Mouse (Mus musculus): ENCODE data around the gene Trib2. TPM values are rescaled to one million over a fixed set of nuclear protein-coding genes. Genes with fewer than 3 reads are reported as not detected.

The Trib2 gene
- polyA plus RNA-seq, 1 experiment from 2014 or later, result 150 TPM

DNA sequence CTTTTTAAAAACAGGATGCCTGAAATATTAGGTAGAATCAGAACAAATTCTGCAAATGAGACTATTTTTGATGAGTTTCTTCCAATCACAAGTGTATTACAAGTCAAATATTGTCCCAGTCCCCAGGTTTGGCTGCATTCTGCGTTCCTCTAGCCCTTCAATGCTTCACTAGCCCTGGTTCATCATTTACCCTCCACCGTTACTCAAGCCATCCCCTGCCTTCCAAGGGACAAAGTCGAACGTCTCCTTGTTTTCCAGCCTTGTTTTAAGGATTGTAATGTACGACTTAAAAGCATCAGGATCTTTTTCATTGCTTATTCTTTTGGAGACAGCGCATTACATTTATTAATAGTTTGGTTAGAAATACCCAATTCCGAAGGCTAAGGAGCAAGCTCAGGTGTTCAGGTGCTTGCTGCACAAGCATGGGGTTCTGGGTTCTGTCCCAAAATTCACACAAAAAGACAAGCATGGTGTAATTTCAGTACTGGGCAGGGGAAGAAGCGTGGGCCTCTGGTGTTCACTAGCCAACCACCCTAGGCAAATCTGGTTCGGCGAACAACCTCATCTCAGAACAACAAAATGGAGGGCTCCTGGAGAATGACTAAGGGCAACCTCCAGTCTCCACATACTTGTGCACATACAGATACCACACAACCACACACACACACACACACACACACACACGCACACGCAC lies 24.3 kb upstream of the Trib2 start:
- no peak for ATAC-seq (ENCODE audit: low FRiP score)
- WGBS, result 88% methylated on average over 12 of the region's 12 CpGs
- H3K4me1 ChIP-seq (replicated peaks; ENCODE audit: control insufficient read depth, insufficient read depth, low read length), result no peaks in the 10 kb centered on the region
- H3K4me3 ChIP-seq (replicated peaks; ENCODE audit: low read length), result no peak overlapping the region
- H3K9ac ChIP-seq, result no peak overlapping the region
- H3K27ac ChIP-seq, result no peak overlapping the region
- no peaks in the 10 kb centered on the region for H3K9me3 ChIP-seq (ENCODE audit: control insufficient read depth, low read length)
- H3K36me3 ChIP-seq (replicated peaks; ENCODE audit: control insufficient read depth, insufficient read depth), result no peaks in the 10 kb centered on the region
- DNase-seq (ENCODE audit: low spot score), result no peak
- no peak overlapping the region for H3K4me2 ChIP-seq (replicated peaks)
- no peaks in the 10 kb centered on the region for H3K27me3 ChIP-seq (ENCODE audit: control insufficient read depth, insufficient read depth, low read length)

- no peaks in the 10 kb centered on the region for H3K36me3 ChIP-seq (replicated peaks; ENCODE audit: control insufficient read depth, insufficient read depth)
- no peak for DNase-seq (ENCODE audit: low spot score)
- no peak for ATAC-seq (ENCODE audit: low FRiP score)
- no peaks in the 10 kb centered on the region for H3K9me3 ChIP-seq (ENCODE audit: control insufficient read depth, low read length)
- H3K9ac ChIP-seq, result no peak overlapping the region
- 90% methylated on average over 2 of the region's 2 CpGs for WGBS
- no peak overlapping the region for H3K4me2 ChIP-seq (replicated peaks)
- no peaks in the 10 kb centered on the region for H3K4me1 ChIP-seq (replicated peaks; ENCODE audit: control insufficient read depth, insufficient read depth, low read length)
- no peaks in the 10 kb centered on the region for H3K27me3 ChIP-seq (ENCODE audit: control insufficient read depth, insufficient read depth, low read length)
- H3K27ac ChIP-seq, result no peak overlapping the region
- H3K4me3 ChIP-seq (replicated peaks; ENCODE audit: low read length), result no peak overlapping the region
Observed at GRCm38 (mm10) chr12:15838201-15838600, 21.5 kb upstream of the Trib2 start.

- Histone ChIP-seq H3K27ac (no peak overlapping the region), H3K9me3 (ENCODE audit: control insufficient read depth, low read length) (no peaks in the 10 kb centered on the region), H3K4me3 (replicated peaks; ENCODE audit: low read length) (no peak overlapping the region), H3K36me3 (replicated peaks; ENCODE audit: control insufficient read depth, insufficient read depth) (no peaks in the 10 kb centered on the region), H3K4me2 (replicated peaks) (no peak overlapping the region), H3K27me3 (ENCODE audit: control insufficient read depth, insufficient read depth, low read length) (no peaks in the 10 kb centered on the region), H3K9ac (no peak overlapping the region), H3K4me1 (replicated peaks; ENCODE audit: control insufficient read depth, insufficient read depth, low read length) (no peaks in the 10 kb centered on the region)
- 95% methylated on average over 4 of the region's 4 CpGs for WGBS
- no peak for DNase-seq (ENCODE audit: low spot score)
- no peak for ATAC-seq (ENCODE audit: low FRiP score)
Observed at GRCm38 (mm10) chr12:15837566-15837965, 20.8 kb upstream of the Trib2 start.

DNA sequence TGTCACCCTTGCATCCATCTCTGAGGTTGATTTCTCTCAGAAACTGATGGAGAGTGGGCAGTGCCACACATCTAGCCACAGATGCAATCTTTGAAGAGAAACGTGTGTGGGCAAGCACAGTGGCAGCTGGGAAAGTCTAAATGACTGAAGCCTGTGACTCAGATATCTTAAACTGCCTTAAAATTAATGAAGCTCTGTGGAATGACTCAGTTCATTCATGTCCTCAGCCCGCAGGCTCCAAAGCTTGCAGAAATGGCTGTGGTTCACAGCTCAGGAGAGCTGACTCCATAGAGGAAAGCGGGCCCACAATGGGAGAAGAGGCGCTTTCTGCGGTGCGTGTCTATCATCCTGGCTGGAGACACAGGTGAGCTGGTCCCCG lies 15.9 kb upstream of the Trib2 start:
- Histone ChIP-seq H3K4me1 (replicated peaks; ENCODE audit: control insufficient read depth, insufficient read depth, low read length) (no peaks in the 10 kb centered on the region), H3K4me2 (replicated peaks) (no peak overlapping the region), H3K9ac (no peak overlapping the region), H3K9me3 (ENCODE audit: control insufficient read depth, low read length) (no peaks in the 10 kb centered on the region), H3K36me3 (replicated peaks; ENCODE audit: control insufficient read depth, insufficient read depth) (no peaks in the 10 kb centered on the region), H3K4me3 (replicated peaks; ENCODE audit: low read length) (no peak overlapping the region), H3K27ac (no peak overlapping the region), H3K27me3 (ENCODE audit: control insufficient read depth, insufficient read depth, low read length) (no peaks in the 10 kb centered on the region)
- no peak for DNase-seq (ENCODE audit: low spot score)
- 90% methylated on average over 7 of the region's 7 CpGs for WGBS
- no peak for ATAC-seq (ENCODE audit: low FRiP score)

GRCm38 (mm10) chr12:15831941-15832673 lies 15.4 kb upstream of the Trib2 start:
- H3K9ac ChIP-seq, result no peak overlapping the region
- H3K4me1 ChIP-seq (replicated peaks; ENCODE audit: control insufficient read depth, insufficient read depth, low read length), result no peaks in the 10 kb centered on the region
- DNase-seq (ENCODE audit: low spot score), result no peak
- H3K4me2 ChIP-seq (replicated peaks), result no peak overlapping the region
- no peak for ATAC-seq (ENCODE audit: low FRiP score)
- WGBS, result 82% methylated on average over 3 of the region's 3 CpGs
- H3K4me3 ChIP-seq (replicated peaks; ENCODE audit: low read length), result no peak overlapping the region
- no peaks in the 10 kb centered on the region for H3K9me3 ChIP-seq (ENCODE audit: control insufficient read depth, low read length)
- no peak overlapping the region for H3K27ac ChIP-seq
- H3K36me3 ChIP-seq (replicated peaks; ENCODE audit: control insufficient read depth, insufficient read depth), result no peaks in the 10 kb centered on the region
- H3K27me3 ChIP-seq (ENCODE audit: control insufficient read depth, insufficient read depth, low read length), result no peaks in the 10 kb centered on the region

GRCm38 (mm10) chr12:15830750-15831149 lies 14.0 kb upstream of the Trib2 start:
- ATAC-seq (ENCODE audit: low FRiP score), result no peak
- no peak overlapping the region for H3K4me3 ChIP-seq (replicated peaks; ENCODE audit: low read length)
- WGBS, result 94% methylated on average over 3 of the region's 3 CpGs
- H3K27me3 ChIP-seq (ENCODE audit: control insufficient read depth, insufficient read depth, low read length), result no peaks in the 10 kb centered on the region
- no peak overlapping the region for H3K9ac ChIP-seq
- no peaks in the 10 kb centered on the region for H3K4me1 ChIP-seq (replicated peaks; ENCODE audit: control insufficient read depth, insufficient read depth, low read length)
- no peaks in the 10 kb centered on the region for H3K36me3 ChIP-seq (replicated peaks; ENCODE audit: control insufficient read depth, insufficient read depth)
- DNase-seq (ENCODE audit: low spot score), result no peak
- no peaks in the 10 kb centered on the region for H3K9me3 ChIP-seq (ENCODE audit: control insufficient read depth, low read length)
- no peak overlapping the region for H3K4me2 ChIP-seq (replicated peaks)
- no peak overlapping the region for H3K27ac ChIP-seq

DNA sequence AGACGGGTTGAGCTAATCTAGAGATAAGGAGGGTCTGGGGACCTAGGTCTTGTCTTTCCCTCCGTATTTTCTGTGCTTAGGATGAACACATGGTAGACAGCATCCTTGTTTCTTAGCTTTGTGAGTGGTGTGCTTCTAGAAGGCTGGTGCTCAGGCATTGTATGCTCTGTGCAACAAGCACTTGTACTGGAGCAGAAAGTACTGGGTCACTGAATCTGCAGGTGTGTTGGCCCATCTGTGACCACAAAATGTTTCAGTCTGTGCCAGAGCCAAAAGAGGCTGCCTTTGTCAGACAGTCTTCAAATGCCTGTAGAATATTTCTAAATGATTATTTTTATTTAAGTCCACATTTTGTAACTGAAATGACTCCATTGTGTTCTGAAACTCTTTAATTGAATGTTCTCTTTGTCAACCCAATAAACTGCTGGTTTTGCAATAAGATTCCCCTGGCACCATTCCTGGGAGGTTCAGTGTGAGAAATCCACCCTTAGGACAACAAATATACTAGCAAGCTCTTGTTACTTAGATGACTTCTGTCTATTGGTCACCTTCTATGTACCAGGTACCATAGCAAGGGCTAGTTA lies 12.2 kb upstream of the Trib2 start:
- Histone ChIP-seq H3K4me1 (replicated peaks; ENCODE audit: control insufficient read depth, insufficient read depth, low read length) (no peaks in the 10 kb centered on the region), H3K36me3 (replicated peaks; ENCODE audit: control insufficient read depth, insufficient read depth) (no peaks in the 10 kb centered on the region), H3K9ac (no peak overlapping the region), H3K4me3 (replicated peaks; ENCODE audit: low read length) (no peak overlapping the region), H3K4me2 (replicated peaks) (no peak overlapping the region), H3K27me3 (ENCODE audit: control insufficient read depth, insufficient read depth, low read length) (no peaks in the 10 kb centered on the region), H3K27ac (no peak overlapping the region), H3K9me3 (ENCODE audit: control insufficient read depth, low read length) (no peaks in the 10 kb centered on the region)
- WGBS, result 82% methylated on average over 2 of the region's 2 CpGs
- ATAC-seq (ENCODE audit: low FRiP score) (no peak), DNase-seq (ENCODE audit: low spot score) (no peak)

DNA sequence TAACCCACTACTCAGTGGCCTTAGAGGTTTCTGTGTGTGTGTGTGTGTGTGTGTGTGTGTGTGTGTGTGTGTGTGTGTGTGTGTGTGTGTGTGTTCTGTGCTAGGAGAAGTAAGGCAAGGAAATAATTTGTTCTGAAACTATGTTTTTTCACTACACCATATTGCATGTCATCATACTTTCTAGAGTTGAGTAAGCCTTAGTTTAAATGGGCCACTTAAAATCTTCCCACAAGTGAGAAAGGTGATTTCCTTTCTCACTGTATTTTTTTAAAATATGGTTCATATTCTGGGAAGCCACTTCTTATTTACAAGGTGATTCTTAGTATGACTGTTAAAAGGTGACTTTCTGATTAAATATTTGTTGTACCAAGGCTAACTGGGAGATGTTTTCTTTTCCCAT lies 4.3 kb upstream of the Trib2 start:
- Histone ChIP-seq H3K4me2 (replicated peaks) (no peak overlapping the region), H3K27me3 (ENCODE audit: control insufficient read depth, insufficient read depth, low read length) (no peaks in the 10 kb centered on the region), H3K4me1 (replicated peaks; ENCODE audit: control insufficient read depth, insufficient read depth, low read length) (no peaks in the 10 kb centered on the region; the same call in 1 of the 2 replicates), H3K27ac (no peak overlapping the region), H3K9ac (no peak overlapping the region), H3K9me3 (ENCODE audit: control insufficient read depth, low read length) (no peaks in the 10 kb centered on the region), H3K4me3 (replicated peaks; ENCODE audit: low read length) (no peak overlapping the region), H3K36me3 (replicated peaks; ENCODE audit: control insufficient read depth, insufficient read depth) (no peaks in the 10 kb centered on the region)
- ATAC-seq (ENCODE audit: low FRiP score) (no peak), DNase-seq (ENCODE audit: low spot score) (no peak)

GRCm38 (mm10) chr12:15817365-15817764 lies 643 bp upstream of the Trib2 start:
- 16% methylated on average over 4 of the region's 4 CpGs for WGBS
- DNase-seq (ENCODE audit: low spot score) (no peak), ATAC-seq (ENCODE audit: low FRiP score) (no peak)
- peak overlapping the region; percentile 98 for H3K27ac ChIP-seq
- no peaks in the 10 kb centered on the region for H3K9me3 ChIP-seq (ENCODE audit: control insufficient read depth, low read length)
- H3K4me3 ChIP-seq (replicated peaks; ENCODE audit: low read length), result peak overlapping the region; percentile 98
- no peaks in the 10 kb centered on the region; the same call in 1 of the 2 replicates for H3K4me1 ChIP-seq (replicated peaks; ENCODE audit: control insufficient read depth, insufficient read depth, low read length)
- H3K27me3 ChIP-seq (ENCODE audit: control insufficient read depth, insufficient read depth, low read length), result no peaks in the 10 kb centered on the region
- peak overlapping the region; percentile 100 for H3K9ac ChIP-seq
- no peaks in the 10 kb centered on the region for H3K36me3 ChIP-seq (replicated peaks; ENCODE audit: control insufficient read depth, insufficient read depth)
- peak overlapping the region; percentile 90 for H3K4me2 ChIP-seq (replicated peaks)

All from hindbrain, embryonic 14.5 days (tissue).